Mouse (Mus musculus) layer of hippocampus, adult 8-10 months (tissue): ENCODE data around the gene Katnb1. TPM values are rescaled to one million over a fixed set of nuclear protein-coding genes. Genes with fewer than 3 reads are reported as not detected.

Source experiments
- DNase-seq, 2 experiments: peaks; one replicate each; pipeline ENCODE4 v3.0.0; 2022; ENCODE audit warnings: low spot score in 2 of 2
- total RNA-seq, 4 experiments: library from RNA; stranded (reverse); gene quantifications; 2 replicates each; pipeline ENCODE4 v1.2.4; 2022

The Katnb1 gene
- total RNA-seq, 4 experiments from 2014 or later: 41.0 to 47.8 (median 43.0) TPM

DNA sequence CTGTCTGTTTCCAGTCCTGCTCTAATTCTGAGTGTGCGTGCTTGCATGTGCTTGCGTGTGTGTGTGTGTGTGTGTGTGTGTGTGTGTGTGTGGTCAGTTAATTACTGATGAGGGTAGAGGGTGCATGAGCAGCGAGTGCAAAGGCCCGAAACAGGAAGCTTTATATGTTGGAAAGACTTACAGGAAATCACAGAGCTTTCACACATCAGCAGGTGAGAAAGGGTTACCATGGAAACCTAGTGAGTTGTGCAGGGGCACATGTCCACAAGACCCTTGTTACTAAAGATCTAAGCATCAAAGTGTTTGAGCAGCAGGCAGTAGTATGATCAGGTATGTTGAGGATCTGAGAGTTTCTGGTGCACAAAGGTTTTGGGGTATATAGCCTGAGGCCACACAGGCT lies 3.3 kb downstream of the Katnb1 start:
- DNase-seq: peak in 1 of 2 experiments; percentile 3

DNA sequence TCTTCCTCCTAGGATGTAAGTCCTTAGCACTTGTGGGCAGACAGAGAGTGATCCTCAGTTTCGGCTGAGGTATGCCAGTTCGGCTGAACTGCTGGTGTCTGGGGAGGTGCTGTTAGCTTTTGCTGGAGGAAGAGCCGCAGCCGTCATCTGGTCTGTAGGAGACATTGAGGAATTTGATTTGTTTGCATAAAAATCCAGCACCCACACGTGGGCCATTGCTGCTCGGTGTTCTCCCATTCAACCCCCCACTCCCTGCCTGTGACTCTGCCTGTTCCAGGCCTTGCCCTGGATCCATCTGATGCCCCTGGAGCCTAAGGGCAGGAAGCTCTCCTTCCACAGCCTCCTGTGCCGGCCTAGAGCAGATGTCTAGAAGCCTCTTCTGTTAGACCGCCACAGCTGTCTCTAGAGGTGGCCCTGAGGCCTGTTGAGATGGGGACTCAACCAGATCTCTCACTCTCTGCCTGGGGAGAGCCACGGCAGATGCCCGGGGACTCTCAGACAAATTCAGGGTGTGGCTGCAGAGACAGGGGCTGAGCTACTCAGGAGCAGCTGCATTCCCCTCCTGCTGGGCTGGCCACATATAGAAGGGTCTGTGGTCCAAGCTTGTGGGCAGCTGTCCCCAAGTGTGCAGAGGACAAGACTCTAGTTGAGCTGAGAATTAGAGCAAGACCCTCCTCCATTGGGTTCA lies 3.9 kb downstream of the Katnb1 start:
- DNase-seq: no peak

DNA sequence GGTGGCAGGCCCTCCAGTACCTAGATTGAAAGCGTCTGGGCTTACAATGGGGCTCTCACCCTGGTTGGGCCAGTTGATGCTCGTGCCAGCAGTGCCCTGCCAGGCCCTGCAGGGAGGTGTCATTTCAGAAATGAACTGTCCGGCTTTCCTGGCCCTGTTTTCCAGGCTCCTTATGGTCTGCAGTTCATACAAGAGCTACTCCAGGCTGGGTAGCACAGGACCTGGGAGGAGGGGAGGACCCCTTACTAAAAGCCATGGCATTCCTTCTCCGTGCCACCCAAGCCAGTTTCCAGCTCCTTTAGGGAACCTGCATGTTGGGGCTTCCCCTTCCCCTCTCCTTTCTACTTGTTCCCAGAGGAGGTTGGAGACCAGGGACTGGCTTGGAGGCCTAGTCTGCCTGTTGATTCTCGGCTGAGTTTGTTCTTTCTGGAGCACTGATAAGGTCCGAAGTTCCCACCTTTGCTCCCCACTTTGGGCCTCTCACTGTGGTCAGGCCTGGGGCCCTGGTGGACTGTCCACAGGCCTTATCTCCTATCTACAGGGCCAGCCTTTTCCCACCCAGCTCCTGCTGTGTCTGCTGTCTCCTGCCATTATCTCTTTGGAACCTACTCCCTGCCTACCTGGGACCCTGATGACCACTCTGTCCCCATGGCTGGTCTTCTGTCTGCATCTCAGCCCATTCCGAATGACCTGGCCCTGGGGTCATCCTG lies 4.6 kb downstream of the Katnb1 start:
- DNase-seq: no peak

DNA sequence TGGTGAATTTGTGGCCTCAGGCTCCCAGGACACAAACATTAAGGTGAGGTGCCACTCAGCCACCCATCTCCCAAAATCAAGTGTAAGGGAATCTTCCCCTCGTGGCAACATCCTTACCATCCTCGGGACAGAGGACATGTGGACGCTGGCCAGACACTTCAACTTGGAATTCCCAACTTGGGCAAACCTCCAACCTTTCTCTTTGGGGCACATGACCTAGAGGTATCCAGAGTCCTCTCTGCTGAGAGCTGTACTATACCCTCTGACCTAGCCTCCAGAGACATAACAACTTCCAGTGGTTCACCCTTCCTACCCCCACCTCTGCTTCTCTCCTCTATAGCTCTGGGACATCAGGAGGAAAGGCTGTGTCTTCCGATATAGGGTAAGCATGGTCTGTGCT lies 12.6 kb downstream of the Katnb1 start:
- no peak for DNase-seq

DNA sequence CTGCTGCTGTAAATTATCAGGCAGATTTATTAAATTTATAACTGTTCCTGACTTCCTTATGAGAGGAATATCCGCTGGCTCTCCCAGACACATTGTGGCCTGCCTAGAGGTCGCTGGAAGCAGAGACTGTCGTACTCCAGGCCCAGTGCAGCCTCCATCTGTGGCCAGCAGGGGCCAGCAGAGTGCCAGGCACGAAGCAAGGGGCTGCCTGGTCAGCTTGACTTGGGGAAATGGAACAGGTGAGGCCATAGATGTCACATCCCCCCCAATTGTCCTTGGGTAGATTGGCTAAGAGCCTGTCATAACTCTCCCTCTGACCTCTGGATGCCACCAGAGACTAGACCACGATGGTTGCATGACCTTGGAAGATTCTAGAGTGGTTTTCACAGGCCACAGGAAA lies 18.0 kb downstream of the Katnb1 start:
- DNase-seq: peak; percentile 55 to 66

DNA sequence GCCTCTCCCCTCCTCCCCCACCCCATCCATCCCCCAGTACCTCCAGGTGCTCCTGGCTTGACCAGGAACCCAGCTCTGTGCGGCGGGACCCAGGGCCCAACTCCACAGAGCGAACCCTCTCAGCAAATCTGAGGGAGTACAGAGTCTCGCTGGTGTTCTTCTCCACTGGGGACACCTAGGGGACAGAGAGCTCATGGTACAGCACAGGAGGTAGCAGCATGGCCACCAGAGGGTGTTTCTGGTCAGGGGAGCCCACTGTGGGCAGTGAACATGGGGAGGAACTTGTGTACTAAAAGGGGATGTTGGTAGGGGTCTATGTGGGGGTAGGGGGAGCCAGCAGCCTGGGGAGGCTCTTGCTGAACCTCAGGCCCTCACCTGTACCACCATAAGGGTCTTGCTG lies 21.0 kb downstream of the Katnb1 start:
- DNase-seq: no peak

DNA sequence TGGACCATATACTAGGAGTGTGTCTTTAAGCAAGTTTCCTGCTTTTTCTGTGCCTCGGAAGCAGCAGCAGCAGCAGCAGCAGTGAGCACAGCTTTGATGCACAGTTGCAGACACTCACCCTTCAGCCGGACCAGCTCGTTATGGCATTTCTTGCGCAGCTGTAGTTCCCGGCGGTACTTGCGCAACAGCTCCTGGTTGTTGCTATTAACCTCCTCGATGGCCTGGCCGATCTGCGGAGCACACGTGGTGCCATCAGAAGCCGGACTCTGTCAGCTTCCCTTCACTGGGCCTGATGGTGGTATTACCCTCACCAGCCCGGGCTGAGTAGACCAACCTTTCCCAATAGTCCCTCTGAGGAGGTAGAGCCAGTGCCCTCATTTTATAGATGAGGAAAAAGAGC lies 26.3 kb downstream of the Katnb1 start:
- DNase-seq: no peak

DNA sequence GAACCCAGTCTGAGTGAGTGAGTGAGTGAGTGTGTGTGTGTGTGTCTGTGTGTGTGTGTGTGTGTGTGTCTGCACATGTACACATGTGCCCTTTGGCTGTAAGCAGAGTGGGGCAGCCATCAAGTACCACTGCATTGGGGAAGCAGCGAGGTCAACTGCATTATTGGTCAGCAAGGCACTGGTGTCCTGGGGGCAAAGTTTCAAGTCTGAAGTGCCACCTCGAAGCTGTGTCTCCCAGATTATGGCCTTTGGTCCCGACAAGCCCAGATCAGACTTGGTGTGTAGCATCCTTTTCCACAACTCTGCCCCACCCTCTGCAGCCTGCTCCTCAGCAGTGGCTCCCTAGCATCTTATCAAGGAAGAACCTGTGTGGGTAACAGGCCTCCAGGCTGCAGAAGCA lies 31.6 kb downstream of the Katnb1 start:
- DNase-seq: no peak

DNA sequence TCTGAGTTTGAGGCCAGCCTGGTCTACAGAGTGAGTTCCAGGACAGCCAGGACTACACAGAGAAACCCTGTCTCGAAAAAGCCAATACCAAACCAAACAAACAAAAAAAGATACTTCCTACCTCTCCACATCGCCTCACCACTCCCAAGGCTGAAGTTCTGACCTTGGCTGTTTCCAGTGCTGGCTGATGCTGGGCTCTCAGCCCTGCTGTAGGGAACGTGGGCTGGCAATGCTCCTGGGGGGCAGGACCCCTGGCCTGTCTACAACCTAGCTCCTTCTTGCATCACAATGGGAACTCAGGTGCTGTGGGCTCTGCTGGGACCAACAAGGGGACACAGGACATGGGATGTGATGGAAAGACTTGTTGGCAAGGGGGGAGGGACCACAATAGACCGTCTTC lies 32.1 kb downstream of the Katnb1 start:
- DNase-seq: no peak

DNA sequence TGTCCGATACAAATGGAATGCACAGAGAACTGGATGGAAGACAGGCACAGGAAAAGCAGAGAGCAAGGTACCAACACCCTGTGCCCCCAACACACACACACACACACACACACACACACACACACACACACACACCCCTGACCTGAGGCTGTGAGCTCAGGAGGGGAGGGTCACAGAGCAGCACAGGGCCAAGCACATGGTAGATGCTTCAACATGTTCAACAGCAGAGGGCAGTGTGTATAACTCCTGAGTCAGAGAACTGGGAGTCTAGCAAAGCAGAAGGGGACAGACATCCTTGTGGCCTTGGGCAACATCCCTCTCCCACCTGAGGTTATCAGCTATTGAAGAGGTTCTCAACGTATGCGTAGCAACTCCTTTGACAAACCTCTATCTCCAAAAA lies 32.8 kb downstream of the Katnb1 start:
- DNase-seq: no peak

DNA sequence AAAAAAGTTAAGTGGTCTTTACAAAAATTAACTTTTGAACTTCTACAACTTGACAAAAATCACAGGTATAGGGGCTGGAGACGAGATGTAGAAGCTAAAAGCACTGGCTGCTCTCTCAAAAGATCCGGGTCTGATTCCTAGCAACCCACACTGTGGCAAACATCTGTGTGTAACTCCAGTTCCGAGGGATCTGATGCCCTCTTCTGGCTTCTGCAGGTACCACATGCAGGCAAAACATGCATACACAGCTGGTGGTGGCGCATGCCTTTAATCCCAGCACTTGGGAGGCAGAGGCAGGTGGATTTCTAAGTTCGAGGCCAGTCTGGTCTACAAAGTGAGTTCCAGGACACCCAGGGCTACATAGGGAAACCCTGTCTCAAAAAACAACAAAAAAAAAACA lies 42.5 kb downstream of the Katnb1 start:
- no peak for DNase-seq

DNA sequence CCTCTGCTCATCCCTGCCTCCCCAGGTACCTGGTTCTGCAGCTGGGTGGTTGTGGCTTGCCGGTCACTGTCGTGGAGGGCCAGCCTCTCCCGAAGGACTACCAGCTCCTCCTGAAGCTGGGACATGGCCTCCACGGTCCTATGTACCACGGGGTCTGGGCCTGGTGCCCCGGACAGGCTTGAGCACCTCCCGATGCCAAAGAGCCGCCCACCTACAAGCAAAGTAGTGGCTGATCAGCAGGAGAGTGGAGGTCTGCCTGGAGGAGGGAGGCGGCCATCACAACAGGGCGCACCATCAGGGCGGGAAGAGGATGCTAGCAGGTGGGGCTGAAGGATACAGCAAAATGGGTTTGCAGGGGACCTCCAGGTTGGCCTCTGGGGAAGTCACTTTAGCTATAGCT lies 45.5 kb downstream of the Katnb1 start:
- DNase-seq: no peak

DNA sequence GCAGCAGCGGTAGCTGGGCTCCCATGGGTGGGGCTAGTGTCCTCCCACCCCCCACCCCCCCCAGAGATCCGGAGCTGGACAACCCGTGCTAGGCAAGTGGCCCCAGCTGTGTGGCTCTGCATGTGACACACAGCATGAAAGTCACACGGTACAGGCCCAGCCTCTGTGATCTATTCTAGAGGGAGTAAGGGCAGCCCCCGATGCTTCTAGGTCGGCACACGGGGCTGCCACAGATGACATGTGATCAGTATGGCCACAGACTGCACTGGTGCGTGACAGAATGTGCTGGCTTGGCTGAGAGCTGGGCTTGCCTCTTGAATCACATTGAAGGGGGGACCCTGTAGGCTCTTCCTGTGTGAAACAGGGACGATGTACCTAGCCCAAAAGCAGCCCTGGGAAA lies 46.7 kb downstream of the Katnb1 start:
- DNase-seq: no peak

DNA sequence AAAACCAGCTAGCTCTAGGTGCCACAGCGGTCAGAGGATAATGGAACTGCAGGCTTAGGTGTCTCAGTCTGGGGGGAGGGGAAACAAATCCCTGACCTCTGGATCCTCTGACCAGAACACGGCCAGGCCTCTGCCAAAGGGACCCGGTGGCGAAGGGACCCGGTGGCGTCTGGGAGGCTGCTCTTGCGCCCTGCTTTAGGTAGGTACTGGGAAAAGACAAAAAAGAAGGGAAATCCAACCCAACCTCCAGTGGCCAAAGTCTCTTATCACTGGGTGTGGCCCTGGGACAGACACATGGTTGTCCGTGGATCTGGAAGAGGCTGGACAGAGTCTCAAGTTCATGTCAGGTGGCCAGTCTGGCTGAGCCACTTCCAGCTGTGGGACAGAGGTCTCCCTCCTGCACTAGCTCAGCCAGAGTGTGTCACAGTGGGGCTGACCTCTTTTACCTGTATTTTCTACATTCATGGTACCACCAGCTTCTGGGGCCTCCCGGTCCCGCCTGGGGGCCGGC lies 47.8 kb downstream of the Katnb1 start:
- DNase-seq: no peak

DNA sequence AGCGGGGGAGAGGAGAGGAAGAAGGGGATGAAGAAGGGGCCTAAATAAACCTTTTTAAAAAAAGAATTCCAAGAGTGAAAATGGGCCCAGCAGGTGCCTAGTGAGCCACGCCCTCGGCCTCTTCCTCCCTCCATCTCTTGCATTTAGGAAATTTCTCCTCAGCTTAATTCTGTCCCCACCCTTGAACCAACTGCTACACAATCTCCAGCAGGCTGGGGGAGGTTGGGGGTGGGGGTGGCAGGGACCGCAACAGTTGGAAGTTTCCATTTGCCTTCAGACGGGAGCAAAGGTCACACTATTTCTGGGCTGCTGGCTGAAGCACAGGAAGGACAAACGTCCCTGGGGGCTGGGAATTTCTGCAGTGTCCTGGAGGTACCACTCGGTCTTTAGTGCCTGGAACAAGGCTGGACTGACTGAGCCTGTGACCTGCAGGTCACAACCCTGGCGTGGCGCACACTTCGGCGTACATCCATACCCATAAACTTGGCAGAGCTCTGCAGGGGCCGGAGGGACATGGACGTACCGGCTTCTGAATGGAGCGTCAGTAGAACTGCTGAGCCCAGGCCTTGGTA lies 50.1 kb downstream of the Katnb1 start:
- DNase-seq: no peak

DNA sequence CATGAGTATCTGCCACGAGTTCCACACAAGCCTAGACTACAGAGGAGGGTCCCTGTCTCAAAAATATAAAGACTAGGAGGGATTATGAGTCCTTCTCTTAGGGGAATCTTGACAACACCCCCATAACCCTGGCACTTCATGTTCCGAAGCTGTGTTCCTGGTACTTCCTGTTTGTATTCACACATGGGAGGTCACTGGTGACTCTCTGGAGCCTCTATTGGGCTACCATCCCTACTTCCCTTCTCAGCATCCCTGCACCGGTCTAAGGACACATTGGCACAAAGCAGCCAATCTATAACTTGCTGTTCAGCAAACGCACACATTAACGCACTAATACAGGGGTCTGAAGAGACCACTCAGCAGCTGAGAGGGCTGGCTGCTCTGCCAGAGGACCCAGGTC lies 51.0 kb downstream of the Katnb1 start:
- no peak for DNase-seq

DNA sequence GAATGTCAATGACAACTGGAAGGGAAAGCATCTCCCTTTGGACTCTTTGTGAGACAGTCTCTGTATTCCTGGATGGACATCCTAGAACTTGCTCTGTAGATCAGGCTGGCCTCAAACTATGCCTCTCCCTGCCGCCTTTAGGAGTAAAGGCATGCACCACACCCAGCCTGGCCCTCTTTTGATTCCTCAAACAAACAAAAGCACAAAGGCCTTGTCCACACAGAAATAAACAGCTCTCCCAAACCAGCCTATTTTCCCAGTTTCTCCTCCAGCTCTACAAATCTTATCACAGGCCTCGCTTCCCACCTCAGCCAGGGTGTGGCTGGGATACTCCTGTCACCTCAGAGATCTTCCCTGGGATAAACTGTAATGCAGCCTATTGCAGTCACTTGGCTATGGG lies 53.2 kb downstream of the Katnb1 start:
- no peak for DNase-seq

DNA sequence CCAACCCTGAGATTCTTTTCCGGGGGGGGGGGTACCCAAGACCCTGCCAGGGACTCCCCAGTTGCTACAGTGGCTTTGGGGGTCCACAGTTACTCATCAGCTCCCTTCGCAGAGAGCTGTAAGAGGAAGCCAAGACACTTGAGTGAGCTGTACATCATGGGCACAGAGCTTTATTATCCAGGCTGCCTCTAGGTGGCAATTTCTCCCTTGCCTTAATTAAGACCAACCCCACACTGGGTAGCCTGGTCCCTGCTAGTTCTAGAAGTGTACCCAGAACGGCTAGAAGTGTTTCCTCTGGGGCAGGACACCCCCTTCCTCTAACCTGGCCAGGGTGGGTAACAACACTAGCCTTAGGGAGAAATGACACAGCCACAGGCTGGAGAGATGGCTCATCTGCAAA lies 54.3 kb downstream of the Katnb1 start:
- DNase-seq: no peak

DNA sequence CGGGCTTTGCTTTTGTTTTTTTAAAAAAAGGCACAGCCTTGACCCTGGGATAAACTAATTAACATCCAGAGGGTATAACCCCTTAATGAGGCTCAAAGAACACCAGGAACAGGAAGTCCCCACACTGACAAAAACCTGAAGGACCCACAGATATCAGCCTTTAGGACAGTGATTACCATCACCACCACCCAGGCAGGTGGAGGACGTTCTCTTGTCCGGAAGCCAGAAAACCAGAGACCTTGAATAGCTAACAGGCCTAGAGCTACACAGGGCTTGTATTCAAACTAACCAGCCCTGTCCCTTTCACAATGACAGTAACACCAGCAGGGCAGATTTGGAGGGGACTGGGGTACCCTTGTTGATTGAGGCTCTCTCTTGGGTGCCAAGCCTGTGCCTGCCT lies 55.2 kb downstream of the Katnb1 start:
- DNase-seq: no peak

DNA sequence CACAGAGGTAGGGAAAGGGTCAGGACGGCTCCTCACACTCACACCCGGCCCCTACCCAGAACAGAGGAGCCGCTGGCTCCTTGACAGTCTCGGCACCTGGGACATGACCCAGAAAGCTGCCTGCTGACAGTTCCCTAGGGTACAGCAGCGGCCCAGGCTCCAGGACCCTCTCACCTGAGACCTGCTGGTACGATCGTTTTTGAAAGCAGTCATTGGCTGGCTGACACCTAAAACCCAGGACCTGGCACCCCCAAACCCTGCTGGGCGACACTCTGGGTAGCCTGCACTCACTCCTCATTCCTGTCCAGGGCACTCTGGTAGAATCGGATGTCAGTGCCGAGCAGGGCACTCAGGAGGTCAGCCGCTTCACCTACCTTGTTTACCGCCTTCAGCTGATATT lies 56.2 kb downstream of the Katnb1 start:
- no peak for DNase-seq

DNA sequence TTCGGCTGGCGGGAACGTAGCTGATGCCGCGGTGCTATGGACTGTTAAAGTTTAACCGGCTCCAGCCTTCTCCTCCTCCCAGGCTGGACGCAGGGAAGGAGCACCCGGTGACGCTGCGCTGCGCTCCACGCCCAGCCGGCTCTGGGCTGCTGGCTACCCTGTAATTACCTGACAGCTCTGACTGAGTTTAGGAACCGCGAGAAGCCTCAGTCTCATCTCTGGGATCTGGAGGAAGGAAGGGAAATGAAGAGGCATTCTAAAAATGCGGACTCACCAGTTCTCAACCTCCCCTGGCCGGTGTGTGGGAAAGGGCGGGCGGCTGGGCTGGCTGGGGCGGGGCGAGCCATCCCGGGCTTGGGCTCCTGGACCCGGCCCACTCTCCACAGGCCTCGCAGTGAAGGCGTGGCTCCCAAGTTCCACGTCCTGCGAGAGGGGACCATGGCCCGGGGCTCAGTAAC lies 56.7 kb downstream of the Katnb1 start:
- DNase-seq: no peak

DNA sequence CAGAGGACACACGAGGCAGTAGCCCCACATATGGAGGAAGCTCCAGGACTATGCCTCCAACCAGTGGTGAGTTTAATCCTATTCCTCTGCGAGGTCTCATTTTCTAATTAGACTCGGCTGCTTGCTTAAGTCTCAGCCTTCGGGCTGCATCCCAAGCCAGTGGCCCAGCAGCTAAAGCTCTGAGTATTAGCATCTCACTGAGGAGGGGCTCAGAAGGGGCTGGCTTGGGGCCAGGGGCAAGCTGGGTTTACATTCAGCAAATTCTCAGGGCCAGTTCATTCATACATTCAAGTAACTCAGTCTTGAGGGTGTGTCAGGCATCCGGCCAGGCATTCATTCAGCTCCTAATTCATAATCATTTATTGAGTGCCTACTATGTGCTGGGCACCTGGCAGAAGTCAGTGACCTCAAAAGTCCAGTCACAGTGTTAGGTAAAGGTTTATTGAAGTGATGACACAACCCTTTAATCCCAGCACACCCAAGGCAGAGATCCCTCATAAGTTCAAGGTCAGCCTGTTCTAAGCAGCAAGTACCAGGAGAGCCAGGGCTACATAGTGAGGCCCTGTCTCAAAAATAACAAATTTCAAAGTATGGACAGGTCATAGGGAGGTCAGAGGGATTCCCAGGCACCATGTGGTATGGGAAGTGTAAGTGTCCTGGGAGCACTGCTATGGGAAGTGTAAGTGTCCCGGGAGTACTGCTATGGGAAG lies 57.5 kb downstream of the Katnb1 start:
- no peak for DNase-seq
